Mouse (Mus musculus): Measurements from ENCODE around the gene Psmd7. TPM values are rescaled to one million over a fixed set of nuclear protein-coding genes. Genes with fewer than 3 reads are reported as not detected.

Gene Psmd7
- total and polyA plus RNA-seq, 2 experiments from 2014 or later: 41.9 to 263 TPM

GRCm38 (mm10) chr8:107546817-107547216 lies 41.4 kb downstream of the Psmd7 start:
- Histone ChIP-seq H3K4me3 (ENCODE audit: low read depth, low read length) (no peak overlapping the region), H3K9ac (no peak overlapping the region), H3K4me1 (ENCODE audit: insufficient read depth) (no peaks in the 10 kb centered on the region), H3K27ac (ENCODE audit: low read depth, low read length) (0 out of 2 replicates have a peak overlapping the region, but pooled peaks have one; percentile 4), H3K27me3 (ENCODE audit: insufficient read depth, low read length) (no peaks in the 10 kb centered on the region), H3K36me3 (ENCODE audit: insufficient read depth) (peaks cover 27% of the 10 kb centered on the region), H3K9me3 (ENCODE audit: low read length) (no peaks in the 10 kb centered on the region), H3K4me2 (ENCODE audit: low read depth) (no peak overlapping the region)
- no peak for TF ChIP-seq CTCF (IDR thresholded peaks at IDR 0.05; ENCODE audit: low read depth)
- ATAC-seq: no peak
- no peak for DNase-seq
- WGBS: 89% methylated on average over 8 of the region's 8 CpGs

GRCm38 (mm10) chr8:107546154-107546553 lies 42.1 kb downstream of the Psmd7 start:
- no peaks in the 10 kb centered on the region for H3K4me1 ChIP-seq (ENCODE audit: insufficient read depth)
- 0 out of 2 replicates have a peak overlapping the region, but pooled peaks have one; percentile 4 for H3K27ac ChIP-seq (ENCODE audit: low read depth, low read length)
- no peak overlapping the region for H3K9ac ChIP-seq
- ATAC-seq: peak; percentile 83
- H3K27me3 ChIP-seq (ENCODE audit: insufficient read depth, low read length): no peaks in the 10 kb centered on the region
- 67% methylated on average over 4 of the region's 4 CpGs for WGBS
- no peaks in the 10 kb centered on the region for H3K9me3 ChIP-seq (ENCODE audit: low read length)
- peaks cover 27% of the 10 kb centered on the region for H3K36me3 ChIP-seq (ENCODE audit: insufficient read depth)
- no peak overlapping the region for H3K4me3 ChIP-seq (ENCODE audit: low read depth, low read length)
- DNase-seq: peak; percentile 72
- H3K4me2 ChIP-seq (ENCODE audit: low read depth): no peak overlapping the region
- TF ChIP-seq CTCF (IDR thresholded peaks at IDR 0.05; ENCODE audit: low read depth): no peak

DNA sequence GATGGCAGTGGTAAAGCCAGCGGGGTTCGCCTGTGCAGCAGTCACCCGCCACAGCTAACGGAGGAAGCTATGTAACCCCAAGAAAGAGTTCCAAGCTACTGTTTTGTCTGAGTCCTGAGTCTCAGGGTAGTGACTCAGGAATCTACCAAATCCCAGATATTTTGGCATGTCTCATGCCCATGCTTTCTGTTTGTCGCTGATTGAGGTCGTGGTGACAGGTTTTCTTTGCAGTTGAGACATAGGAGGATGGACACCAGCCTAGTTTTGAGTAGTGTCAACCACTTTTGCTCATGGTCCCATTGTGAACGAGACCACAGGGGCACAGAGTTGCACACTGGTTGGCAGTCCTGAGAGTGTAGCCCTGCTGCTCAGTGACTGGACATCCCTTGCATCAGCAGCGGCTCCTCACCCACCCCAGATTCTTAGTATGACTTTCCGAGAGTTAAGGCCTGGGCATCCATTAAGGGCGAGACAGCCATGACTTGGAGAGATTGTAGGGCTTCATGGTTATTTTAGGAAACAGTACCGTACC lies 42.6 kb downstream of the Psmd7 start:
- no peak for TF ChIP-seq CTCF (IDR thresholded peaks at IDR 0.05; ENCODE audit: low read depth)
- Histone ChIP-seq H3K36me3 (ENCODE audit: insufficient read depth) (peaks cover 26% of the 10 kb centered on the region), H3K4me1 (ENCODE audit: insufficient read depth) (no peaks in the 10 kb centered on the region), H3K4me3 (ENCODE audit: low read depth, low read length) (no peak overlapping the region), H3K4me2 (ENCODE audit: low read depth) (no peak overlapping the region), H3K9ac (no peak overlapping the region), H3K27me3 (ENCODE audit: insufficient read depth, low read length) (no peaks in the 10 kb centered on the region), H3K27ac (ENCODE audit: low read depth, low read length) (peak overlapping the region; percentile 35; the same call in 1 of the 2 replicates), H3K9me3 (ENCODE audit: low read length) (no peaks in the 10 kb centered on the region)
- DNase-seq: no peak
- WGBS: 82% methylated on average over 11 of the region's 11 CpGs
- ATAC-seq: no peak

- ATAC-seq (peak; percentile 54), DNase-seq (no peak)
- 43% methylated on average over 10 of the region's 10 CpGs for WGBS
- Histone ChIP-seq H3K4me1 (ENCODE audit: insufficient read depth) (no peaks in the 10 kb centered on the region), H3K36me3 (ENCODE audit: insufficient read depth) (peaks cover 20% of the 10 kb centered on the region), H3K4me3 (ENCODE audit: low read depth, low read length) (no peak overlapping the region), H3K9ac (no peak overlapping the region), H3K27ac (ENCODE audit: low read depth, low read length) (no peak overlapping the region), H3K4me2 (ENCODE audit: low read depth) (no peak overlapping the region), H3K27me3 (ENCODE audit: insufficient read depth, low read length) (no peaks in the 10 kb centered on the region), H3K9me3 (ENCODE audit: low read length) (no peaks in the 10 kb centered on the region)
- no peak for TF ChIP-seq CTCF (IDR thresholded peaks at IDR 0.05; ENCODE audit: low read depth)
These were observed 43.6 kb downstream of the Psmd7 start for GRCm38 (mm10) chr8:107544651-107545174.

- Histone ChIP-seq H3K4me1 (ENCODE audit: insufficient read depth) (no peaks in the 10 kb centered on the region), H3K9me3 (ENCODE audit: low read length) (no peaks in the 10 kb centered on the region), H3K27me3 (ENCODE audit: insufficient read depth, low read length) (no peaks in the 10 kb centered on the region), H3K27ac (ENCODE audit: low read depth, low read length) (no peak overlapping the region), H3K36me3 (ENCODE audit: insufficient read depth) (peaks cover 16% of the 10 kb centered on the region), H3K9ac (no peak overlapping the region), H3K4me2 (ENCODE audit: low read depth) (no peak overlapping the region), H3K4me3 (ENCODE audit: low read depth, low read length) (no peak overlapping the region)
- DNase-seq: no peak
- 71% methylated on average over 8 of the region's 8 CpGs for WGBS
- no peak; the same call in 1 of the 2 replicates for ATAC-seq
- TF ChIP-seq CTCF (IDR thresholded peaks at IDR 0.05; ENCODE audit: low read depth): no peak
These were observed 44.1 kb downstream of the Psmd7 start for GRCm38 (mm10) chr8:107544211-107544610.

GRCm38 (mm10) chr8:107543714-107544113 lies 44.5 kb downstream of the Psmd7 start:
- TF ChIP-seq CTCF (IDR thresholded peaks at IDR 0.05; ENCODE audit: low read depth): no peak
- Histone ChIP-seq H3K9ac (no peak overlapping the region), H3K27me3 (ENCODE audit: insufficient read depth, low read length) (no peaks in the 10 kb centered on the region), H3K4me2 (ENCODE audit: low read depth) (no peak overlapping the region), H3K4me3 (ENCODE audit: low read depth, low read length) (no peak overlapping the region), H3K27ac (ENCODE audit: low read depth, low read length) (no peak overlapping the region), H3K4me1 (ENCODE audit: insufficient read depth) (no peaks in the 10 kb centered on the region), H3K36me3 (ENCODE audit: insufficient read depth) (peaks cover 13% of the 10 kb centered on the region), H3K9me3 (ENCODE audit: low read length) (no peaks in the 10 kb centered on the region)
- DNase-seq (no peak), ATAC-seq (no peak)
- WGBS: 94% methylated on average over 10 of the region's 11 CpGs

DNA sequence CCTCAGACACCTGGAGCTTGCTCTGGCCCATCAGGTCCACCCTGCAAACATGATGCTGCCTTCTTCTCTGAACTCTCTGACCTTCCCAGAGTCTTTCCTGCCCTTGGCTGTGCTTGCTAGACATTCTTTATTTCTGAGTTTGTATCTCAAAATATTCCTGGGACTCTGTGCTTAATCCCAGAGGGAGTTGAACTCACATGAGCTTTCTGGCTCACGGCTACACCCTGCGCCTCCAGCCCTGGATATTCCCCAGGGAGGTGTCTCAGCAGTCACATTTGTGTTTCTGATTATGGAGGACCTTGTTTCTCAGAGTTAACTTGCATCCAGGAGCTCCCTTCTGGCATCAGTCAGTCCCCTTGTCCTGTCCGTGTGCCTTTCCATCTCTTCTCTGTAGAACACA lies 46.1 kb downstream of the Psmd7 start:
- ATAC-seq (no peak), DNase-seq (no peak)
- Histone ChIP-seq H3K9me3 (ENCODE audit: low read length) (no peaks in the 10 kb centered on the region), H3K27ac (ENCODE audit: low read depth, low read length) (no peak overlapping the region), H3K36me3 (ENCODE audit: insufficient read depth) (peaks cover 12% of the 10 kb centered on the region; the same call in 1 of the 2 replicates), H3K4me1 (ENCODE audit: insufficient read depth) (no peaks in the 10 kb centered on the region), H3K4me3 (ENCODE audit: low read depth, low read length) (no peak overlapping the region), H3K27me3 (ENCODE audit: insufficient read depth, low read length) (no peaks in the 10 kb centered on the region), H3K9ac (no peak overlapping the region), H3K4me2 (ENCODE audit: low read depth) (no peak overlapping the region)
- 93% methylated on average over 3 of the region's 3 CpGs for WGBS
- no peak for TF ChIP-seq CTCF (IDR thresholded peaks at IDR 0.05; ENCODE audit: low read depth)

Measured in forebrain, postnatal 0 days (tissue).